Mouse (Mus musculus) olfactory bulb, adult 2 months (tissue): ENCODE data around the gene Cdkal1. TPM values are rescaled to one million over a fixed set of nuclear protein-coding genes. Genes with fewer than 3 reads are reported as not detected.

ENCODE experiments used
- H3K27ac ChIP-seq: fragments of 200-500 bp; 2 replicates; pipeline ENCODE4 v1.5.1; 2012; ENCODE audit warnings: low read depth, low read length; ENCODE audit not compliant: insufficient read depth
- H3K4me1 ChIP-seq: fragments of 200-500 bp; 2 replicates; pipeline ENCODE4 v1.6.1; 2012; ENCODE audit warnings: low read length; ENCODE audit not compliant: control insufficient read depth, insufficient read depth
- H3K4me3 ChIP-seq: fragments of 200-500 bp; 2 replicates; pipeline ENCODE4 v1.5.1; 2012; ENCODE audit warnings: mild to moderate bottlenecking, low read depth, low read length, moderate library complexity; ENCODE audit not compliant: insufficient read depth
- CTCF ChIP-seq: fragments of 200-500 bp; IDR thresholded peaks from 2 replicates; pipeline ENCODE4 v1.5.1; 2012; ENCODE audit warnings: low read depth, mild to moderate bottlenecking, low read length, moderate library complexity; ENCODE audit not compliant: insufficient read depth
- POLR2A ChIP-seq: fragments of 200-500 bp; IDR thresholded peaks from 2 replicates; pipeline ENCODE4 v1.6.1; 2012; ENCODE audit warnings: mild to moderate bottlenecking, low read depth, low read length, moderate library complexity; ENCODE audit not compliant: insufficient read depth
- WGBS: fragments of 180-500 bp; shearing (Covaris S2); methylation state at CpG from one replicate; pipeline ENCODE4 v1.1.7; 2018; 5-methylcytosine and 5-hydroxymethylcytosine counted together
- polyA plus RNA-seq: library from polyadenylated mRNA; stranded (reverse); fragments of >200 nt; gene quantifications from 2 replicates; pipeline ENCODE4 v1.2.4, GENCODE M21; 2012; ENCODE audit warnings: low replicate concordance; ENCODE audit not compliant: missing spikeins, insufficient read depth, insufficient read length

The Cdkal1 gene
- polyA plus RNA-seq, 1 experiment = not detected

DNA sequence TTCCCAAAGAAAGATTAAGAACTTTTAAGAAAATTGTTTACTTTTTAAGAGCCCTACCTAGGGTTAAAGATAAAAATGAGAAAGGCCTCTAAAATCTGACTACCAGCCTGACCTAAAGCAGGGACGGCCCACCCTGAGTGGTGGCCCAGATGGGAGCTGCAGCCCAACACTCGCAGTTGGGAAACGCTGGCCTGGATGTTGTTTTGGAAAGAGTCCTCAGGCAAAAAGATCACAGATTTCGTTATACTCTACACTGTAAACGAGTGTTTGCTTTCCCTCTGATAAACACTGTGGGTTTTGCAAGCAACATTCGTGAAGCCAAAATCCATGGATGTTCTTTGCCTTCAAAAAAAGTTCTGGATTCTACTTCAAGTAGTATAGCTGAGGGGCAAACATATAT lies 202.7 kb downstream of the Cdkal1 start:
- Histone ChIP-seq H3K4me1 (no peaks in the 10 kb centered on the region), H3K27ac (no peak overlapping the region), H3K4me3 (no peak overlapping the region)
- TF ChIP-seq POLR2A (no peak), CTCF (no peak)
- 82% methylated on average over 6 of the region's 6 CpGs for WGBS

DNA sequence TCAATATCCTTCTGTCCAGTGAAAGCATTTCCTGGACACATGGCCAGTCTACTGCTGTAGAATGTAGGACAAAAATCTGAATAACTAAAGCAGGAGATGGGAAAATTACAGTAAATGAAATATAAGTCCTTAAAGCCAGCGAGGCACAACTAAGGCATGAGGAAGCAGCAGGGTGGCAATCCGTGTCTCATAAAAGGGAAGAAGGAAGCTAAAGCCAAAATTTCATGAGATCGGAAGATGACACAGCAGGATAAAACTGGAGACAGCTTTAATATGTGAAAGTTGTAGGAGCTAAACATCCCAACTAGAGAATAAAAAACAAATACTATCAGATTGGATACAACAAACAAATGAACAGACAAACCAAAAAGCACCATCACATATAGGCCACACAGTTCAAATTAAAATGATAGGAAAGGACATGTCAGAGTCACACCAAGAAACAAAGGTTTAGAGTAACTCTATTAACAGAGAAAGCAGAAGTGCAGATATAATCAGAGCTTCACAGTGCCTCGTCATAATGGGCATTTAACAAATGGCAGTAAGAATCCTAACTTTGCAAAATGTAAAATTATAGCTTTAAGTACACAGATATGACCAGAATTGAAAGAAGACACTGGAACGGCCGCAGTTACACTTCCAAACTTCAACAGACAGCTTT lies 204.8 kb downstream of the Cdkal1 start:
- Histone ChIP-seq H3K4me1 (no peaks in the 10 kb centered on the region), H3K4me3 (no peak overlapping the region), H3K27ac (no peak overlapping the region)
- TF ChIP-seq CTCF (no peak), POLR2A (no peak)
- 87% methylated on average over 6 of the region's 6 CpGs for WGBS

DNA sequence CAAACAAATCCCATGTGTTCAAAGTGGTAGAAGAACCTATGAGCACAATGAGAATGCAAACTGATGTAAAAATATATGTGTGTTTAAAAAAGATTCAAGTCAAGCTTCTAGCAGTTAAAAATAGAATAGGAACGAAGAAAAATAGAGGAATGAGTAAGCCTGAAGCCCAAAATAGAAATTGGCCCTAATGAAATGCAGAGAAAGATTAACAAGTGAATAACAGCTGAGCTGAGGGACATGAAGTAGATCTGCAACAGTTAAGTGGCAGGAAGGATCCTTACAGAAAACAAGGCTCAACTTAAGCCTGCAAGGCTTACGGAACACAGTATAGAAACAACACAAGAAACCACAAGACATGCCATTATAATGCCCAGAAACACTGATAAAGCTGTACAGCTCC lies 205.9 kb downstream of the Cdkal1 start:
- H3K27ac ChIP-seq = no peak overlapping the region
- H3K4me1 ChIP-seq = no peaks in the 10 kb centered on the region
- TF ChIP-seq CTCF = no peak
- no peak for TF ChIP-seq POLR2A
- 50% methylated on average over 2 of the region's 2 CpGs for WGBS
- H3K4me3 ChIP-seq = no peak overlapping the region

DNA sequence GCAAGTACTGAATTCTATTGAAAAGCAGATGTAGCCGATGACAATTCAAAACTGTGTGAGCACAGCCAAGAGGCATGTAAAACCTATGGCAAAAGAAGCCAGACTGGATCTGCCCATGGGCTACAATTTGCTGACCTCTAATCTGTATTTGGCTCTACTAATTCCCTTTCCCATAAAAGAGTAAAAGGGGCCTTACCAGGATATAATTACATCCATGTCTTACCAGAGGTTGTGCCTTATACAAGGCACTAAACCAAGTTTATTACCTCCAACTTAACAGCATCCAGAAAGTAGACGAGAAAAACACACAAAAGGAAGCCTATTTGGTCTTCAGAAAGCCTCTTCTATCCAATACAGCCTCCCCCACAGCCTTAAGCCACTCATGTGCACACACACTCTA lies 213.2 kb downstream of the Cdkal1 start:
- Histone ChIP-seq H3K4me3 (no peak overlapping the region), H3K27ac (no peak overlapping the region), H3K4me1 (no peaks in the 10 kb centered on the region; the same call in 1 of the 2 replicates)
- no peak for TF ChIP-seq CTCF
- no peak for TF ChIP-seq POLR2A
- WGBS = 80% methylated on average over 2 of the region's 2 CpGs

DNA sequence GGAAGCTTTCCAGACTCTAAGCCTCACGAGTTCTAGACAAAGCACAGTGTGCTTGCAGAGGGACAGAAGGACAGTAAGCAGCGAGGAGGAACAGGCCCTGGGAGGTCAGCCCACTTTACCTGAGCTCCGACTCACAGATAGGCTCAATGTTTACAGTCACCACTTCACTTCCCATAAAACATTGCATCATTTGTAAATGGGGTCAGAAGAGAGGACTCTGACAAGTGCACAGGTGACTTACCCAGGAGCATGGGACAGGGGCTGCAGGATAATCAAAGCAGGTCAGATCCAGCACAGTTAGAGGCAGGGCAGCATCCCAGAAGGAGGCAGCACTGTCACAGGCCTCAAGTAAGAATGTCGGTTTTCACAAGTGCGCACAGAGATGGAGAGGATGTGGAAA lies 214.3 kb downstream of the Cdkal1 start:
- Histone ChIP-seq H3K4me1 (no peaks in the 10 kb centered on the region; the same call in 1 of the 2 replicates), H3K27ac (no peak overlapping the region), H3K4me3 (no peak overlapping the region)
- TF ChIP-seq POLR2A (no peak), CTCF (no peak)
- 83% methylated on average over 5 of the region's 5 CpGs for WGBS

DNA sequence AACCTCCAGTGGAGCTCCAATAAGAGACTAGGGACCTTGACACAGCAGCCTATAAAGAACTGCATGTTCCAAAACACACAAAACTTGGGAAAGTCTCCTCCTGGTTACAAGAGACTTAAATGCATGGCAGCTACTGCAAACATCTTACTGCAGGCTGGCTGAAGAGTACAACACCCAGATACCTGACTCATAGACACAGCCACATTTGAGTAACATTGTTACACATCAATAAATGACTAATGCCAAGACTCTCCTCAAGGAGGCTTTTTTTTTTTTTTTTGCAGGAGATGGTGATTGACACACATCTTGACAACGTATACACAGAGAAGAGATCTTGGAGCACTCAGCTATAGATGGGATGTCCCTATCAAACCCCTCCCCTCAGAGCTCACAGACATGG lies 215.3 kb downstream of the Cdkal1 start:
- H3K4me3 ChIP-seq = no peak overlapping the region
- TF ChIP-seq CTCF (no peak), POLR2A (no peak)
- WGBS = 91% methylated on average over 1 of the region's 1 CpGs
- no peak overlapping the region for H3K27ac ChIP-seq
- H3K4me1 ChIP-seq = no peaks in the 10 kb centered on the region; the same call in 1 of the 2 replicates

DNA sequence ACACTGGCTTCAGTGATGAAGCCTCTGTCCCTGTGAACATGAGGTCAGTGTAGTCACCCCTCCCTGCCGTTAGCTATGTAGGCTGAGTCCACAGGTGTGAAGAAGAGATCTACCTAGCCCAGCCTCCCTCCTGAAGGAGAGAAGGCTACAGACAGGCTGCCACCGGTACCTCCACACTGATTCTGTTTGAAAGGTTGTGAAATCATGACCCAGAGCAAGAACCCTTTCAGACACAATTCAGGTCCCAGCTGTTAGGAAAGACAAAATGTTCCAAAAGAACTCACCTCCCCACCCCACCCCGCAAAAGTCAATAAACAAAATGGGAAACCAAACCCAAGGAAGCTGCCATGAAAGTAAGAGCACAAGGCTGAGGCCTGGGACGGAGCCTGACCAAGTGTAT lies 217.2 kb downstream of the Cdkal1 start:
- no peak overlapping the region for H3K4me3 ChIP-seq
- TF ChIP-seq CTCF = no peak
- TF ChIP-seq POLR2A = no peak
- WGBS = 93% methylated on average over 4 of the region's 4 CpGs
- H3K27ac ChIP-seq = peak overlapping the region; percentile 11; the same call in 1 of the 2 replicates
- H3K4me1 ChIP-seq = no peaks in the 10 kb centered on the region; the same call in 1 of the 2 replicates

DNA sequence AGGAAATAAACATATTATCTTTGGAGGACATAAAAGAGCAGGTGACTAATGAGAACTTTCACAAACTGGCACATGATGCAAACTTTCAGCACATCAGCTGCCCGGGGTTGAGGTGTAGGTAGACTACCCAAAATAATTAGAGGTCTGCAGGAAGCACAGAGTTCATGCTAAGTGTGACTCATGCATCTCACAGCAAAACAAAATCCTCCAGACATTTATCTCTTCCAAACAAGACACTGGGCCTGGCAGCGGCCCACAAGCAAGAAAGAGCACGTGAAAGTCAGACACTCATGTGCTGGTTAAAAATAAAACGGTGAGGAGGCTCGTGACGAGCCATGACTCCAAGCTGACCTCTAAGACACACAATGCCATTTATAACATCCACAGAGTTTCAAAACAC lies 217.7 kb downstream of the Cdkal1 start:
- Histone ChIP-seq H3K4me1 (no peaks in the 10 kb centered on the region; the same call in 1 of the 2 replicates), H3K4me3 (no peak overlapping the region), H3K27ac (no peak overlapping the region)
- WGBS = 26% methylated on average over 6 of the region's 6 CpGs
- no peak for TF ChIP-seq CTCF
- no peak for TF ChIP-seq POLR2A

DNA sequence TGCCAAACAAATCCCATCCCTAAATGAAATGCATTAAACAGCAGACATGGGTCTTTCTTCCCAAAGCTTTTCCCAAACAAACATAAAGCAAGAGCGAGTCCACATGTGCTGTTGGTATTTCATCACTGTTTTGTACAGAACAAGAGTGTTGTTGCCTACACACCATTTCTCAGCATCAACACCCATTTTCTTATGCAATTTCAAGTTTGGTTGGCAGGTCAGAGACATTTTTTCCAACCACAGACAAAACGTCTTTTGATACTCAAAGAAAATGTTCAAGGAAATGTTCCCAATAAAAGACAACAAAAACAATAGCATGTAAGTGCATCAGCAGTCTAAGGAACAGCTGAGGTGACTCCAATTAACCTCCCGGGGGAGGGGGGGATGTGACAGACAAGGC lies 219.9 kb downstream of the Cdkal1 start:
- TF ChIP-seq CTCF (no peak), POLR2A (no peak)
- H3K4me3 ChIP-seq = no peak overlapping the region
- no peaks in the 10 kb centered on the region; the same call in 1 of the 2 replicates for H3K4me1 ChIP-seq
- H3K27ac ChIP-seq = no peak overlapping the region
- WGBS = 81% methylated on average over 3 of the region's 3 CpGs

DNA sequence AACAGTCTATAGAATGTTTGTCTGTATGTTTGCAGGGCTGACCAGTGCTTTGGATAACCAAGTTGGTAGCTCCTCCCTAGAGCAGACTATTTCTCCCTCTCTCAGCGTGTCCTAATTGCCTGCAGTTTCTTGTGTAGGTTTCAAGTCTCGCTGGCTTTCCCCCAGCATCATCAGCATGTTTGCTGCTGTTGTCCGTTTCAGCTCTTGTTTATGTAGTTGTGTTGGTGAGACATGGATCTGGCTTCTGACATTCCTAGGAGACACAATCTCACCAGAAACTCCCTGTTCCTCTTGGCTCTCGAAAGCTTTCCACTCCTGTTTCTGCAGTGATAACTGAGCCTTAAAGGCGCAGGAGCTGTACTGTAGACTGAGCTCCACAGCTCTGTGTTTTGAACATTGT lies 224.1 kb downstream of the Cdkal1 start:
- no peak overlapping the region for H3K4me3 ChIP-seq
- TF ChIP-seq POLR2A = no peak
- no peak for TF ChIP-seq CTCF
- no peak overlapping the region for H3K27ac ChIP-seq
- 55% methylated on average over 5 of the region's 5 CpGs for WGBS
- H3K4me1 ChIP-seq = no peaks in the 10 kb centered on the region
